Comparison of ENCODE assay signal across 7 mouse cellular contexts in the genomic region with DNA sequence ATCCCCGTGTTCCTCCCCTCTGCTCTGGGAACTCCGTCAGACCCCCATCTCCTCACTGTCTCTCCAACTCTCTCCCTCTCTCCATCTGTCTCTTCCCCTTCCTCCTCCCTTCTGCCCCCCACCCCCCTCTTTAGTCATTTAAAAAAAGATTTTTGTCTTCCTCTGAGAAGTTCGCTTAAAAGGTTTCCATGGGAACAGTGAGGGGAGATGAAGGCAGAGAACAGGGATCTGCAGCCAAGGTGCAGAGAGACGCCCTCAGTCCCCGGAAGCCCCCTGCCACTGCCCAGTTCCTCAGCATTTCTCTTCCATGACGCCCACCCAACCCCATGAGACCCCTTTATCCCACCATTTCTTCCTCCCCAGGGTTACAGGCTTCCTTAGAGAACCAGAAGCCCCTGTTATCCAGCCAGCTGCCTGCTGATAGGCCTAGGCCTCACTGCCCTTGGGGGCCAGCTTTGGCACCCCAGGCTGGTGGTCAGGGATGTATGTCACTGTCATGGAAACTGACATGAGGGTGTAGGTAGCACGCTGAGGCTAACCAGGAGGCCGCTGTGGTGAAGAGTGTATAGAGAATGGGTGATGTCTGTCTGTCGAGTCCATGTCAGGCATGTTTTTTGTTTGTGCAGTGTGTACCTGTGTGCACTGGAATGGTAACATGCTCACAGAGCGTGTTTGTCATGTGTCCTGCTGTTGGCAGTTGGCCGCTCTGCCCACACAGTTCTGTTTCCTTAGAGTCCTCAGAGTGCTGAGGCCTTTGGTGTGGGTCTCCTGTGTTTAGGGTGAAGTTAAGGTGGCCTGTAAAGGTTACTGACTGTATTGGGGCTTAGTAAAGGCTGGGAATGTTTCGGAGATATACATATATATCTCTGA. TPM values are rescaled to one million over a fixed set of nuclear protein-coding genes. Genes with fewer than 3 reads are reported as not detected.
DNase-seq lines count a peak whose midpoint lies in the region; ATAC-seq lines count a peak whose summit lies in the region.

No protein-coding gene starts in this region.

- no peak overlapping the region for H3K9ac ChIP-seq in embryonic facial prominence, embryonic 14.5 days (ENCODE audit: low read depth, low read length)
- H3K9ac ChIP-seq in hindbrain, embryonic 14.5 days = peak overlapping the region; percentile 61
- H3K9ac ChIP-seq in midbrain, embryonic 15.5 days = peak overlapping the region; percentile 41; the same call in 1 of the 2 replicates

- H3K36me3 ChIP-seq in embryonic facial prominence, embryonic 14.5 days (ENCODE audit: control insufficient read depth, insufficient read depth, low read length) = no peaks in the 10 kb centered on the region
- no peaks in the 10 kb centered on the region for H3K36me3 ChIP-seq in hindbrain, embryonic 14.5 days (replicated peaks; ENCODE audit: control insufficient read depth, insufficient read depth)
- no peaks in the 10 kb centered on the region for H3K36me3 ChIP-seq in midbrain, embryonic 15.5 days (replicated peaks)

- H3K4me2 ChIP-seq in embryonic facial prominence, embryonic 14.5 days (ENCODE audit: low read depth, low read length) = peak overlapping the region; percentile 87
- H3K4me2 ChIP-seq in hindbrain, embryonic 14.5 days (replicated peaks) = peak overlapping the region; percentile 58
- peak overlapping the region; percentile 65 for H3K4me2 ChIP-seq in midbrain, embryonic 15.5 days

- intact Hi-C loops in left cerebral cortex, postnatal 10 days (cut with DNase I) = no loop called here

- no peak for ATAC-seq in embryonic facial prominence, embryonic 14.5 days (ENCODE audit: low read depth)
- ATAC-seq in hindbrain, embryonic 14.5 days (ENCODE audit: low FRiP score) = no peak
- no peak for ATAC-seq in midbrain, embryonic 15.5 days (replicated peaks)

- no peaks in the 10 kb centered on the region for H3K9me3 ChIP-seq in embryonic facial prominence, embryonic 14.5 days (ENCODE audit: control insufficient read depth, low read length)
- H3K9me3 ChIP-seq in hindbrain, embryonic 14.5 days (ENCODE audit: control insufficient read depth, low read length) = no peaks in the 10 kb centered on the region
- H3K9me3 ChIP-seq in midbrain, embryonic 15.5 days = no peaks in the 10 kb centered on the region

- peaks cover 51% of the 10 kb centered on the region for H3K4me1 ChIP-seq in embryonic facial prominence, embryonic 14.5 days (ENCODE audit: control insufficient read depth, insufficient read depth, low read length)
- H3K4me1 ChIP-seq in hindbrain, embryonic 14.5 days (replicated peaks; ENCODE audit: control insufficient read depth, insufficient read depth, low read length) = peaks cover 65% of the 10 kb centered on the region
- peaks cover 79% of the 10 kb centered on the region for H3K4me1 ChIP-seq in midbrain, embryonic 15.5 days

- peak overlapping the region; percentile 46; the same call in 1 of the 2 replicates for H3K4me3 ChIP-seq in embryonic facial prominence, embryonic 14.5 days (ENCODE audit: low read depth, low read length)
- H3K4me3 ChIP-seq in hindbrain, embryonic 14.5 days (replicated peaks; ENCODE audit: low read length) = peak overlapping the region; percentile 28; the same call in 1 of the 2 replicates
- peak overlapping the region; percentile 32 for H3K4me3 ChIP-seq in midbrain, embryonic 15.5 days

- DNase-seq in left cerebral cortex, postnatal 10 days (ENCODE audit: extremely low spot score in 1 of 2, low spot score in 2 of 2) = peak; percentile 39 to 57
- DNase-seq in left cerebral cortex, adult 8-10 months (ENCODE audit: low spot score in 2 of 2) = no peak
- DNase-seq in embryonic facial prominence, embryonic 14.5 days (ENCODE audit: low spot score) = no peak
- DNase-seq in hindbrain, embryonic 14.5 days (ENCODE audit: low spot score) = no peak
- no peak for DNase-seq in Muller cell, postnatal 12 days (ENCODE audit: inconsistent ontology term)
- no peak for DNase-seq in layer of hippocampus, adult 9-11 months

- 52% methylated on average over 12 of the region's 12 CpGs for WGBS in embryonic facial prominence, embryonic 14.5 days
- 21% methylated on average over 12 of the region's 12 CpGs for WGBS in hindbrain, embryonic 14.5 days
- WGBS in midbrain, embryonic 15.5 days = 18% methylated on average over 12 of the region's 12 CpGs

- no peaks in the 10 kb centered on the region for H3K27me3 ChIP-seq in embryonic facial prominence, embryonic 14.5 days (replicated peaks; ENCODE audit: control insufficient read depth, insufficient read depth, low read length)
- H3K27me3 ChIP-seq in hindbrain, embryonic 14.5 days (ENCODE audit: control insufficient read depth, insufficient read depth, low read length) = no peaks in the 10 kb centered on the region
- no peaks in the 10 kb centered on the region for H3K27me3 ChIP-seq in midbrain, embryonic 15.5 days (replicated peaks)

- no peak overlapping the region for H3K27ac ChIP-seq in embryonic facial prominence, embryonic 14.5 days (replicated peaks; ENCODE audit: low read depth, low read length)
- peak overlapping the region; percentile 67 for H3K27ac ChIP-seq in hindbrain, embryonic 14.5 days
- peak overlapping the region; percentile 76 for H3K27ac ChIP-seq in midbrain, embryonic 15.5 days

RNA-seq across cellular contexts. Expression of a gene that starts 6.4 kb away (rescaled TPM):
- total RNA-seq in left cerebral cortex, postnatal 10 days (2021) = 100 to 1,000 TPM; 536 to 546 TPM
- total RNA-seq in left cerebral cortex, adult 8-10 months (2022) = 100 to 1,000 TPM; 329 to 367 (median 348) TPM
- 1.4 and 2.6 TPM in 2 replicates for polyA plus RNA-seq in embryonic facial prominence, embryonic 14.5 days (2014; fragmentation: Nextera tagmentation; extraction: Ambion mirVana)
- 4.3 and 5.0 TPM in 2 replicates for polyA plus RNA-seq in hindbrain, embryonic 14.5 days (2014; fragmentation: Nextera tagmentation; extraction: Ambion mirVana)
- 6.0 and 7.3 TPM in 2 replicates for polyA plus RNA-seq in midbrain, embryonic 15.5 days (2015; fragmentation: Nextera tagmentation; extraction: Ambion mirVana)

RNA-seq across cellular contexts. Expression of a gene that starts 8.1 kb away (rescaled TPM):
- total RNA-seq in left cerebral cortex, postnatal 10 days (2021) = 100 to 1,000 TPM; 105 to 107 TPM
- 100 to 1,000 TPM in 2 of 4 experiments, 10 to 100 TPM in 2; 86.5 to 102 (median 97.7) TPM for total RNA-seq in left cerebral cortex, adult 8-10 months (2022)
- polyA plus RNA-seq in embryonic facial prominence, embryonic 14.5 days (2014; fragmentation: Nextera tagmentation; extraction: Ambion mirVana) = 142 and 148 TPM in 2 replicates
- 112 and 113 TPM in 2 replicates for polyA plus RNA-seq in hindbrain, embryonic 14.5 days (2014; fragmentation: Nextera tagmentation; extraction: Ambion mirVana)
- polyA plus RNA-seq in midbrain, embryonic 15.5 days (2015; fragmentation: Nextera tagmentation; extraction: Ambion mirVana) = 127 and 131 TPM in 2 replicates

RNA-seq across cellular contexts. Expression of a gene that starts 14.6 kb away (rescaled TPM):
- total RNA-seq in left cerebral cortex, postnatal 10 days (2021) = 10 to 100 TPM; 19.3 to 21.8 TPM
- 10 to 100 TPM; 37.2 to 42.2 (median 38.0) TPM for total RNA-seq in left cerebral cortex, adult 8-10 months (2022)
- polyA plus RNA-seq in embryonic facial prominence, embryonic 14.5 days (2014; fragmentation: Nextera tagmentation; extraction: Ambion mirVana) = 10.0 and 12.0 TPM in 2 replicates
- polyA plus RNA-seq in hindbrain, embryonic 14.5 days (2014; fragmentation: Nextera tagmentation; extraction: Ambion mirVana) = 20.6 and 23.3 TPM in 2 replicates
- 27.2 and 29.5 TPM in 2 replicates for polyA plus RNA-seq in midbrain, embryonic 15.5 days (2015; fragmentation: Nextera tagmentation; extraction: Ambion mirVana)

RNA-seq across cellular contexts. Expression of a gene that starts 25.5 kb away (rescaled TPM):
- total RNA-seq in left cerebral cortex, postnatal 10 days (2021) = 10 to 100 TPM; 14.6 to 16.0 TPM
- total RNA-seq in left cerebral cortex, adult 8-10 months (2022) = 10 to 100 TPM; 13.1 to 15.9 (median 14.7) TPM
- 9.0 and 9.1 TPM in 2 replicates for polyA plus RNA-seq in embryonic facial prominence, embryonic 14.5 days (2014; fragmentation: Nextera tagmentation; extraction: Ambion mirVana)
- 9.7 and 11.1 TPM in 2 replicates for polyA plus RNA-seq in hindbrain, embryonic 14.5 days (2014; fragmentation: Nextera tagmentation; extraction: Ambion mirVana)
- 15.4 and 16.9 TPM in 2 replicates for polyA plus RNA-seq in midbrain, embryonic 15.5 days (2015; fragmentation: Nextera tagmentation; extraction: Ambion mirVana)

RNA-seq across cellular contexts. Expression of a gene that starts 30.6 kb away (rescaled TPM):
- 1 to 10 TPM; 3.1 to 3.2 TPM for total RNA-seq in left cerebral cortex, postnatal 10 days (2021)
- total RNA-seq in left cerebral cortex, adult 8-10 months (2022) = 1 to 10 TPM; 2.8 to 4.9 (median 3.5) TPM
- polyA plus RNA-seq in embryonic facial prominence, embryonic 14.5 days (2014; fragmentation: Nextera tagmentation; extraction: Ambion mirVana) = 3.0 and 4.7 TPM in 2 replicates
- polyA plus RNA-seq in hindbrain, embryonic 14.5 days (2014; fragmentation: Nextera tagmentation; extraction: Ambion mirVana) = 0.90 and 2.1 TPM in 2 replicates
- polyA plus RNA-seq in midbrain, embryonic 15.5 days (2015; fragmentation: Nextera tagmentation; extraction: Ambion mirVana) = 3.3 and 3.5 TPM in 2 replicates

Comparison
In these comparisons a context has a peak if more than half of its experiments do, and no peak if none do; other contexts are left out.
1. DNase-seq: peak in left cerebral cortex, postnatal 10 days (2 of 2); none in left cerebral cortex, adult 8-10 months (0 of 2), embryonic facial prominence, embryonic 14.5 days (single experiment), hindbrain, embryonic 14.5 days (single experiment), Muller cell, postnatal 12 days (single experiment) and layer of hippocampus, adult 9-11 months (single experiment).
2. Peak in every context shown above with its lines, with median percentiles within 50 percentile points of each other: H3K4me2 ChIP-seq and H3K4me3 ChIP-seq.